Mouse (Mus musculus): ENCODE data around the gene Hspa12b. TPM values are rescaled to one million over a fixed set of nuclear protein-coding genes. Genes with fewer than 3 reads are reported as not detected.
A peak's percentile ranks its signal among the peaks of the same experiment; 100 is the strongest.

The Hspa12b gene
- 17.6 and 18.1 TPM in 2 replicates for polyA plus RNA-seq (2015; fragmentation: Nextera tagmentation; extraction: Ambion mirVana)

GRCm38 (mm10) chr2:131127161-131127730 is at the start of gene Hspa12b:
Hspa12b (plus strand) TSS chr2:131127280.
- Histone ChIP-seq H3K27me3 (no peaks in the 10 kb centered on the region), H3K9ac (peak within 1 kb of the TSS; percentile 69), H3K9me3 (replicated peaks) (no peaks in the 10 kb centered on the region), H3K27ac (replicated peaks) (peak within 1 kb of the TSS; percentile 89), H3K36me3 (no peaks in the 10 kb centered on the region), H3K4me2 (replicated peaks) (peak within 1 kb of the TSS; percentile 63), H3K4me1 (peaks cover 31% of the 10 kb centered on the region), H3K4me3 (replicated peaks) (peak within 1 kb of the TSS; percentile 68)
- peak; percentile 94 for ATAC-seq (ENCODE audit: insufficient number of reproducible peaks, low FRiP score, low TSS enrichment, low read depth)
- under 1% methylated on average over 28 of the region's 28 CpGs for WGBS

- WGBS: 77% methylated on average over 5 of the region's 5 CpGs
- Histone ChIP-seq H3K36me3 (no peaks in the 10 kb centered on the region), H3K27ac (replicated peaks) (no peak overlapping the region), H3K4me3 (replicated peaks) (no peak overlapping the region), H3K9ac (no peak overlapping the region), H3K9me3 (replicated peaks) (no peaks in the 10 kb centered on the region), H3K27me3 (no peaks in the 10 kb centered on the region), H3K4me1 (no peaks in the 10 kb centered on the region), H3K4me2 (replicated peaks) (no peak overlapping the region)
- ATAC-seq (ENCODE audit: insufficient number of reproducible peaks, low FRiP score, low TSS enrichment, low read depth): no peak
These were observed 46.6 kb upstream of the Hspa12b start for GRCm38 (mm10) chr2:131080507-131080906.

GRCm38 (mm10) chr2:131084206-131084605 is 42.9 kb upstream of the Hspa12b start:
- Histone ChIP-seq H3K36me3 (no peaks in the 10 kb centered on the region), H3K4me1 (no peaks in the 10 kb centered on the region), H3K27ac (replicated peaks) (no peak overlapping the region), H3K4me3 (replicated peaks) (no peak overlapping the region), H3K27me3 (no peaks in the 10 kb centered on the region), H3K9ac (no peak overlapping the region), H3K4me2 (replicated peaks) (no peak overlapping the region), H3K9me3 (replicated peaks) (no peaks in the 10 kb centered on the region)
- no peak for ATAC-seq (ENCODE audit: insufficient number of reproducible peaks, low FRiP score, low TSS enrichment, low read depth)
- WGBS: 85% methylated on average over 4 of the region's 4 CpGs

GRCm38 (mm10) chr2:131086667-131087390 is 40.3 kb upstream of the Hspa12b start, which contains the start of gene Siglec1:
Siglec1 (minus strand) TSS chr2:131086765.
- no peaks in the 10 kb centered on the region for H3K36me3 ChIP-seq
- H3K4me3 ChIP-seq (replicated peaks): no peak within 1 kb of the TSS
- H3K9ac ChIP-seq: no peak within 1 kb of the TSS
- no peaks in the 10 kb centered on the region for H3K9me3 ChIP-seq (replicated peaks)
- H3K4me2 ChIP-seq (replicated peaks): no peak within 1 kb of the TSS
- H3K4me1 ChIP-seq: no peaks in the 10 kb centered on the region
- 75% methylated on average over 11 of the region's 11 CpGs for WGBS
- H3K27me3 ChIP-seq: no peaks in the 10 kb centered on the region
- no peak within 1 kb of the TSS for H3K27ac ChIP-seq (replicated peaks)
- ATAC-seq (ENCODE audit: insufficient number of reproducible peaks, low FRiP score, low TSS enrichment, low read depth): no peak

- H3K27ac ChIP-seq (replicated peaks): no peak overlapping the region
- no peaks in the 10 kb centered on the region for H3K9me3 ChIP-seq (replicated peaks)
- no peaks in the 10 kb centered on the region for H3K27me3 ChIP-seq
- H3K4me1 ChIP-seq: no peaks in the 10 kb centered on the region
- H3K36me3 ChIP-seq: no peaks in the 10 kb centered on the region
- no peak for ATAC-seq (ENCODE audit: insufficient number of reproducible peaks, low FRiP score, low TSS enrichment, low read depth)
- WGBS: 64% methylated on average over 4 of the region's 4 CpGs
- H3K4me2 ChIP-seq (replicated peaks): no peak overlapping the region
- no peak overlapping the region for H3K4me3 ChIP-seq (replicated peaks)
- no peak overlapping the region for H3K9ac ChIP-seq
These were observed 38.5 kb upstream of the Hspa12b start for GRCm38 (mm10) chr2:131088581-131088980.

GRCm38 (mm10) chr2:131089634-131090033 is 37.4 kb upstream of the Hspa12b start:
- H3K36me3 ChIP-seq: no peaks in the 10 kb centered on the region
- H3K27ac ChIP-seq (replicated peaks): no peak overlapping the region
- 72% methylated on average over 1 of the region's 1 CpGs for WGBS
- H3K9me3 ChIP-seq (replicated peaks): no peaks in the 10 kb centered on the region
- H3K9ac ChIP-seq: no peak overlapping the region
- no peaks in the 10 kb centered on the region for H3K4me1 ChIP-seq
- H3K4me2 ChIP-seq (replicated peaks): no peak overlapping the region
- no peak overlapping the region for H3K4me3 ChIP-seq (replicated peaks)
- ATAC-seq (ENCODE audit: insufficient number of reproducible peaks, low FRiP score, low TSS enrichment, low read depth): no peak
- no peaks in the 10 kb centered on the region for H3K27me3 ChIP-seq

GRCm38 (mm10) chr2:131090852-131091251 is 36.2 kb upstream of the Hspa12b start:
- Histone ChIP-seq H3K4me1 (peaks cover under 1% of the 10 kb centered on the region; the same call in 1 of the 2 replicates), H3K4me3 (replicated peaks) (no peak overlapping the region), H3K27me3 (no peaks in the 10 kb centered on the region), H3K36me3 (no peaks in the 10 kb centered on the region), H3K27ac (replicated peaks) (no peak overlapping the region), H3K9me3 (replicated peaks) (no peaks in the 10 kb centered on the region), H3K9ac (no peak overlapping the region), H3K4me2 (replicated peaks) (no peak overlapping the region)
- 64% methylated on average over 3 of the region's 3 CpGs for WGBS
- no peak for ATAC-seq (ENCODE audit: insufficient number of reproducible peaks, low FRiP score, low TSS enrichment, low read depth)

GRCm38 (mm10) chr2:131093577-131093976 is 33.5 kb upstream of the Hspa12b start:
- Histone ChIP-seq H3K9ac (no peak overlapping the region), H3K4me3 (replicated peaks) (no peak overlapping the region), H3K36me3 (no peaks in the 10 kb centered on the region), H3K27ac (replicated peaks) (no peak overlapping the region), H3K4me1 (peaks cover 9% of the 10 kb centered on the region), H3K4me2 (replicated peaks) (no peak overlapping the region), H3K27me3 (no peaks in the 10 kb centered on the region), H3K9me3 (replicated peaks) (no peaks in the 10 kb centered on the region)
- ATAC-seq (ENCODE audit: insufficient number of reproducible peaks, low FRiP score, low TSS enrichment, low read depth): no peak
- 89% methylated on average over 5 of the region's 5 CpGs for WGBS

- peaks cover 9% of the 10 kb centered on the region for H3K4me1 ChIP-seq
- H3K27me3 ChIP-seq: no peaks in the 10 kb centered on the region
- no peak for ATAC-seq (ENCODE audit: insufficient number of reproducible peaks, low FRiP score, low TSS enrichment, low read depth)
- H3K9me3 ChIP-seq (replicated peaks): no peaks in the 10 kb centered on the region
- no peak overlapping the region for H3K27ac ChIP-seq (replicated peaks)
- H3K36me3 ChIP-seq: no peaks in the 10 kb centered on the region
- whole genome bisulfite sequencing: 0% methylated on average over 1 of the region's 1 CpGs
- no peak overlapping the region for H3K4me2 ChIP-seq (replicated peaks)
- H3K9ac ChIP-seq: no peak overlapping the region
- no peak overlapping the region for H3K4me3 ChIP-seq (replicated peaks)
These were observed 32.3 kb upstream of the Hspa12b start for GRCm38 (mm10) chr2:131094823-131095222.

GRCm38 (mm10) chr2:131096101-131096795 is 30.8 kb upstream of the Hspa12b start:
- no peak overlapping the region for H3K9ac ChIP-seq
- no peaks in the 10 kb centered on the region for H3K27me3 ChIP-seq
- peaks cover 9% of the 10 kb centered on the region for H3K4me1 ChIP-seq
- H3K27ac ChIP-seq (replicated peaks): peak overlapping the region; percentile 74
- 7% methylated on average over 9 of the region's 9 CpGs for WGBS
- H3K4me2 ChIP-seq (replicated peaks): peak overlapping the region; percentile 41
- H3K9me3 ChIP-seq (replicated peaks): no peaks in the 10 kb centered on the region
- no peak overlapping the region for H3K4me3 ChIP-seq (replicated peaks)
- ATAC-seq (ENCODE audit: insufficient number of reproducible peaks, low FRiP score, low TSS enrichment, low read depth): peak; percentile 76
- no peaks in the 10 kb centered on the region for H3K36me3 ChIP-seq

- no peak for ATAC-seq (ENCODE audit: insufficient number of reproducible peaks, low FRiP score, low TSS enrichment, low read depth)
- H3K9ac ChIP-seq: no peak overlapping the region
- WGBS: 66% methylated on average over 4 of the region's 4 CpGs
- no peaks in the 10 kb centered on the region for H3K9me3 ChIP-seq (replicated peaks)
- H3K4me3 ChIP-seq (replicated peaks): no peak overlapping the region
- H3K36me3 ChIP-seq: no peaks in the 10 kb centered on the region
- no peak overlapping the region for H3K4me2 ChIP-seq (replicated peaks)
- H3K4me1 ChIP-seq: peaks cover 9% of the 10 kb centered on the region
- H3K27ac ChIP-seq (replicated peaks): no peak overlapping the region
- H3K27me3 ChIP-seq: no peaks in the 10 kb centered on the region
These were observed 30.0 kb upstream of the Hspa12b start for GRCm38 (mm10) chr2:131097087-131097486.

Measured in embryonic facial prominence, embryonic 15.5 days (tissue).